Mouse (Mus musculus): ENCODE measurements at regions not wholly inside any gene's neighbourhood (a gene's known extent, or its start where the extent isn't known, plus 50 kb on each side); places are given as distances from the start of the nearest gene placed in this dataset.
"Not testable (repeated sequence)": the region's sequence is repeated elsewhere in the genome, so short reads cannot be mapped to it uniquely, and the experiment has no call there.

DNA sequence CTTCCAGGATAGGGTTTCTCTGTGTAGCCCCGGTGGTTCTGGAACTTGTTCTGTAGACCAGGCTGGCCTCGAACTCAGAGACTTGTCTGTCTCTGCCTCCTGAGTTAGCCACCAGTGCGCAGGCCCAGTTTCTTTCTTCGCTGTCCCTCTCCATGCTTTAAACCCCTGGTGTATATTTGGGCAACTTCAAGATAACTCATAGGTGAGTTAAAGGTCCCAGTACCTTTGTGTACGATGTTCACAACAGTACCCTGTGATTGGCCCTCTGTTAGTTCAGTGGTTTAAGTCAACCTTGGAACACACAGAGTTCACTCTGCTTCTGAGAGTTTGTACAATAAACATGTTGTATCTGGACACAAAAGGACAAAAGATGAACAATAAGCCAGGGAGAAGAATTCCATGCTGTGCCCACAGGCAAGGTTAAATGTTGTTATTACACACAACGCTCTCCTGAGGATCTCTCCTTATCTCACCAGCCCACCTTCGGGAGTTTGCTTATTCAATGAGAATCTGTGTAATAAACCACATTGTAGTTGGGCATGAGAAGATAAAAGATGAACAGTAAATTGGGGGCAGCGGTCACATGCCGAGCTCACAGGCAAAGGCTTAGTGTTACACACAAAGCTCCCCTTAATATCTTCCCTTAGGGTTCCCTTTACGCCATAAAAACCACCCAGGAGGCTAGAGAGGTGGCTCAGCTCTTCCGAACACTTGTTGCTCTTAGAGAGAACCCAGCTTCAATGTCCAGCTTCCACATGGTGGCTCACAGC is 78.6 kb upstream of the Cpsf6 start:
- intact Hi-C loops (cut with DNase I) = no loop called here
- DNase-seq (ENCODE audit: low spot score in 2 of 2) = no peak

DNA sequence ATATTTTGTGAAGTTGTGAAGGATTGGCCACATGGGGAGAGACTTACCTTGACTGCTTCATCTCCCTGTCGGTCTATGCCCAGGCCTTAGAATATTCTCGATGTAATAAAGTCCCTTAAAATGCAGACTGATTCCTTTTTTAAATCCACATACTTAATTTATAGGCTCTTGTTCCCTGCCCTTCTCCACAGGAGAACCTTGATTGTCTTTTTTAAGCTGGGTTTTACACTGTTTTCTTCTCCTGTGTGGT is 77.8 kb upstream of the Cpsf6 start:
- intact Hi-C loops (cut with DNase I) = no loop called here
- DNase-seq (ENCODE audit: low spot score in 2 of 2) = no peak

DNA sequence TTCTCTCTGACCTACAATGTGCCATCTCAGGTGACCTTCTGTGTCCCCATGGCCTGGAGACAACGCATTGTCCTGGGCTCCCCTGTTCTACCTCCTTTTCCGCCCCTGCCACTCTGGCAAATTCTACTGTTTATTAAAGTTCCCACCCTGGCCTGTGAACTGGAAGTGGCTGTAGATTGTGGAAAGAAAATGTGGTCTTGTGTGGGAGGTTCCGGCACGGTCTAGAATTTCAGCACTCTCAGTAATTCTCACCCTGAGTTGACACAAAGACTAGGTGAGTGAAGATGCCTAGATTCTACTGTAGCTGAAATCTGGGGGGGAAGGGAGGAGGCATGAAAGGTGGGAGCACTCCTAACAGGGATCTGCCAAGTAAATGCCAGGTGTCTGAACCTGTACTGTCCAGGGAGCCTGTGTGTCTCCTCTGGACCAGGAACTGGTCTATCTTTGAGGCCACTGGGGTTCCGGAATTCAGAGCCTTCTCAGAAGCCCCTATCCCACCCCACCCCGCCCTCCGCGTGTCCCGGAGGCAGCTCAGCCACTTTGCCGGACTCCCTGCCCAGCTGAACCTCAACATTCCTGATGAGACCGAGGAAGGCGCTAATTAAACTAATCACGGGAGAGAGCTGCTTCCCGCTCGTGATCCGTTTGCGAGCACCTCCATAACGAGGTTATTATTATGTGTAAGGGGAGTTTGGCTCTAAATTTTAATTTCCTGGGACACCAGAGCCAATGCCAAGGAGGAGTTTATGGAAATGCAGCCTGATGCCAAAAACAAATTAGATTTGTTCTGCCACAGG is 77.3 kb upstream of the Cpsf6 start:
- intact Hi-C loops (cut with DNase I) = no loop called here
- no peak for DNase-seq (ENCODE audit: low spot score in 2 of 2)

DNA sequence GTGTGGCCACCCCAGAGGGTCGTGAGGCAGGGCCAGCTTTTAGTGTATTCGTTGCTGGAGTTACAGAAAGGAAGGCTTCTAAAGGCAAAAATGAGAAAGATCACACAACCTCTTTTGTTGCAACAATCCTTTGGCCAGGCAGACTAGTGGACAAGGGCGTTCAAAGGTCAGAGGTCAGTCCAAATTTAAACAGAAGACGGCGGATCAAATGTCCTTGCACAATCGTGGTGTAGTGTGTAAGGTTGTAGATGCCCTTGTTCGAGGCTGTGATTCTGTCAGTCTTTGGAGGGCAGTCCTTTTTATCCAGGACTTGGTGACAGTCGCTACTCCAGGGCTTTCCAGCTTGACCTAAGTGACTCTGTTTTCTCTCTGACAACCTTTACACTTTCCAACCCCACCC is 76.6 kb upstream of the Cpsf6 start:
- no peak for DNase-seq (ENCODE audit: low spot score in 2 of 2)
- intact Hi-C loops (cut with DNase I) = no loop called here

DNA sequence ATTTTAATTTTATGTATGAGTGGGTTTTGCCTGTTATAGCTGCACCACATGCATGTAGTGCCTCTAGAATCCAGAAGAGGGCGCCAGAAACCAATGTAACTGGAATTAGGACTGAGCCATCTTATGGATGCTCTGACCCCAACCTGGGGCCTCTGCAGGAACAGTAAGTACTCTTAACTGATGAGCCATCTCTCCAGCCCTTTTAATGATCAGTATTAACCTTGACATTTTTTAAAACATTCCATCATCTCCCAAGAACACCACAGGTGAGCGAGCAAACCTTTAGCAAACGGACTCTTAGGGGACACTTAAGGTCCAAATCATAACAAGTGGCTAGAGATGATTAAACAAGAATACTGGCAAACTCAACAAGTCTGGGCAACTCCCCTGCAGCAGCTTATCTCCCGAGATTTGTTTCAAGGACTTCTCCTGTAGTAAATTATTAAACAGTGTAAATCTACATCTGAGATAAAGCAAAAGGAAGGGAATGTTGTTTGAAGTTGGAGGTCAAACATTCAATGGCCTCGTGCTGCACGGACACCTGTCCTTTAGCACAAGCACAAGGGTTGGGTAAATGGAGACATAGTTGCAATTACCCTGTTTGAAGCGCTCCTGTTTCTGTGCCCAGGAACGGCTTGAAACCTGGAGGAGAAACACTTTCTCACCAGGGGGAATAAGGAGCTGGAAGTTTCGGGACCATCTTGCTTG is 75.9 kb upstream of the Cpsf6 start:
- intact Hi-C loops (cut with DNase I) = loop anchor here (1.0 kb wide), 1 partner anchor 222 kb away; no protein-coding TSS in a partner anchor
- peak; percentile 26 to 50 for DNase-seq (ENCODE audit: low spot score in 2 of 2)

DNA sequence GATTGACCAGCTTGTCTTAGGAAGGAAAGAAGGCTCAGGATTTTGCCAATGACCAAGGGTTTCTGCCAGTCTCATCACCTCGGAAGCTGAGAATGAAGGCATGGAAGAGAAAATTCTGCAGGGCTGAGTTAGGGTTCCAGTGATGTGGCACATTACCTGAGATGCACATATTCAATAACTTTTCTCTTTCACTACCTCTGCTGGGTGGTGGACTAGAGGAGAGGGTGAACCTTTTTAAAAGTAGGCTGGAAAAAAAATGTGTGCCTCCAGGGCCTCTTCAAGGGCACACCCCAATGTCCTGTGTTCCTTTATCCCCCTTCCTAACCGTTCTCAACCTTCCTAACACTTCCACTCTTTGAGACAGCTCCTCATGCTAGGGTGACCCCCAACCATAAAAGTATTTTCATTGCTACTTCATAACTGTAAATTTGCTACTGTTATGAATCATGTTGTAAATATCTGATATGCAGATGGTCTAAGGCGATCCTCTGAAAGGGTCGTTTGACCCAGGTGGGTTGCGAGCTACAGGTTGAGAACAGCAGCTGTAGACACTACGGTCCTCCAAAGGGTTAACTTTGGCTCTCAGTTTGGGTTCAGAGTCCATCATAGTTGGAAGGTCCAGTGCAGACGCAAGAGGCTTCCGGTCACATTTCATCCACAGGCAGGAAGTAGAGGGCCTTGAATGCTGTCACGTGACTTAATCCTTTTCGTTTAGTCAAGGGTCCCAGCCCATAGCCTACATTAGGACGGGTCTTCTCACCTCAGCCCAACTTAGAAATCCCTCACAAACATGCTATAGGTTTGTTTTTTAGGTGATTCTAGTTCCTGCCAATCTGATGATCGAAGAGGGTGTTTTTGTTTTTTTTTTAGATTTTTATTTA is 75.1 kb upstream of the Cpsf6 start:
- intact Hi-C loops (cut with DNase I) = loop anchor here (1.0 kb wide), 1 partner anchor 222 kb away; no protein-coding TSS in a partner anchor
- DNase-seq (ENCODE audit: low spot score in 2 of 2) = no peak

DNA sequence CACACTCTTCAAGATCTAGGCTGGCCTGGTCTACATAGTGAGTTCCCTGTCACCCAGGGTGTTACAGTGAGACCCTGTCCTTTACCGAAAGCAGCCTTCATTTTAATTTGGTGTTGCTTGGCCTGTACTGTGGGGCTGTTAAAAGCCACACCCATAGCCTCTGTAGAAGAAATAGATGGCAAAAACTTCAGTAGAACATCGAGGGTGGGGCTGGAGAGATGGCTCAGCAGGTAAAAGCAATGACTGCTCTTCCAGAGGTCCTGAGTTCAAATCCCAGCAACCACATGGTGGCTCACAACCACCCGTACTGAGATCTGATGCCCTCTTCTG is 74.3 kb upstream of the Cpsf6 start:
- intact Hi-C loops (cut with DNase I) = no loop called here
- no peak for DNase-seq (ENCODE audit: low spot score in 2 of 2)

DNA sequence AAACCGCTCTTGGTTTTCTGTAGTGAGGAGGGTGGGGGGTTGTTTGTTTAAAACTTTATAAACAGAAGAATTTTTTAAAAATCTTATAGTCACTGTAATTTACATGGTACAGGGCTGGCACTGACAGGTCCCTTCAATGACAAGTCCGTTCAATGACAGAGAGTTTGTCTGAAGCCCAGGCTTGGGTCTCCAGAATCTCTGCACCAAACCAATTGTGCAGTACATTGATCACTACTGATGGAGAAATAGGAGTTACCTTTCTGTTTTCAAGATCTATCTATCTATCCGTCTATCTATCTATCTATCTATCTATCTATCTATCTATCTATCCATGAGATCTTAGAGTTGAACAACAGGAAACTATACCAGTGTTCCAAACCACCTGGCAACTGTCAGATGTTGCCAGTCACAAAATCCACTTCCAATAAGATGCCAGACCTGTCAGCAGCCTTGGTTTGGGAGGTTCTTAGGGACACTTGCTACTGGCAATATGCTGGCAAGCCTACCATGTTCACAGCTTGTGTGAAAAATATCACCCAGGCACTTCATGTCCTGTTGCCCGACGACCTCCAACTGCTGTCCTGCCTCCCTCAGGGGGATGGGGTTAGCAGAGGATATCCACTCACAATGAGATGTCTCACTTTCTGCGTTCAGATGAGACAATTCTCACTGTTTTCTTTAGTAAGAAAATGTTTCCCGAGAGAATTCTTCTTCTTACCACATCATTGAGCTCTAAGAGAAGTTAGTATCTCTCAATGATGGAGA is 73.8 kb upstream of the Cpsf6 start:
- no peak for DNase-seq (ENCODE audit: low spot score in 2 of 2)
- intact Hi-C loops (cut with DNase I) = no loop called here

DNA sequence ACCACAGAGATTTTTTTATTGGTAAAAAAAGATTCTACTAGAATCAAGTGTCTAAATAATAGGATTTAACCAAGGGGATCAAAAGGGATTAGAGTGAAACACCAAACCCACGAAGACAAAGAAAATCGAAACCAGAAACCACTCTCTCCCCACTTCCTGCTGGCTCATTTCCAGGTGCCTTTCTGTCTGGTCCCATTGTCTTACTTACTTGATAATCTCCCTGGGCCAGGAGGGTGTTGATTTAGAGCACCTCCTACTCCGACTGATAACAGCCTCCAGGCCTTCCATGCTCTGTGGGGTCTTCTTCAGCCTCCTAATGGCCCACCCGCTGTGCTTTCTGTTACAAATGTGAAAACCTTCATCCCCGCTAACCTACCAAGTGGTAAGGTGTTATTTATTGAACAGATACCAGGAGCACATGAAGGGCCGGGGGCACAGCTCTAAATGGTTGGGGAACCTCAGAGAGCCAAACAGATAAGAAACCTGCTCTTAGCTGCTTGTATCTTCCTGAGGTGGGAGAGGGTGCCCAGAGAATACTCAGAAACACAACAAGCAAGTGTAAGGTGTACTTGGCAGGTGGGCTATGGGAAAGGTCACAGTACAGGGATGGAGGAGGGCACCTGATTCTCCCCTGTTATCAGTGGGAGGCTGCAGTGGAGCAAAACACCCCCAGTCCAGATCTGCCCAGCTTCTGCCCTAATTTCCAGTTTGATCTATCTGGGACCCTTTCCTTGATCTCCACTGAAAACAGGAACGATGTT is 72.6 kb upstream of the Cpsf6 start:
- intact Hi-C loops (cut with DNase I) = no loop called here

DNA sequence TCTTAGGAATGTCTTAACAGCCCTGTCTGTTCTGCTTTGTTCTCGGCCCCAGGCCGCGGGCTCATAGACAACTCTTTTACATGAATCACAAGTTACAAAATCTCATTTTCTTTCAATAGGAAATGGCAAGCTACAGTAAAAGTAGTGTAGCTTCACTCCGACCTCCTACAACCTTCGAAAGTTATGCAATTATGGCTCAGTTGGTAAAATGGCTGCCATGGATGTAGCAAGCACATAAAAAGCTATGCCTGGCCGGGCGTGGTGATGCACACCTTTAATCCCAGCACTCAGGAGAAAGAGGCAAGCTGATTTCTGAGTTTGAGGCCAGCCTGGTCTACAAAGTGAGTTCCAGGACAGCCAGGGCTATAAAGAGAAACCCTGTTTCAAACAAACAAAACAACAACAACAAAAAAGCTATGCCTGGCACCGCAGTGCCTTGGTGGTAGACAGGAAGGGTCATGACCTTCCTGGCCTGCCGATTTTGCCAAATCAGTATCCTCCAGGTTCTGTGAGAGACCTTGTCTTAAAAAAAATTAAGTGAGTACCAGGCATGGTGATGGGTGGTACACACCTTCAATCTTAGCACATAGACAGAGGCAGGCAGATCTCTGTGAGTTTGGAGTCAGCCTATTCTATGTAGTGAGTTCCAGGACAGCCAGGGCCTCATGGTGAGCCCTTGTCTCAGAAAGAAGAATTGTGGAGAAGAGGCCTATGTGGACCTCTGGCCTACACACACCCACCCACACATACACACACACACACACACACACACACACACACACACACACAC is 71.8 kb upstream of the Cpsf6 start:
- no peak for DNase-seq (ENCODE audit: low spot score in 2 of 2)
- intact Hi-C loops (cut with DNase I) = no loop called here

More for the DNA sequence above, 72.6 kb upstream of the Cpsf6 start:
- peak in 1 of 2 experiments; percentile 11 for DNase-seq (ENCODE audit: low spot score in 2 of 2)

DNA sequence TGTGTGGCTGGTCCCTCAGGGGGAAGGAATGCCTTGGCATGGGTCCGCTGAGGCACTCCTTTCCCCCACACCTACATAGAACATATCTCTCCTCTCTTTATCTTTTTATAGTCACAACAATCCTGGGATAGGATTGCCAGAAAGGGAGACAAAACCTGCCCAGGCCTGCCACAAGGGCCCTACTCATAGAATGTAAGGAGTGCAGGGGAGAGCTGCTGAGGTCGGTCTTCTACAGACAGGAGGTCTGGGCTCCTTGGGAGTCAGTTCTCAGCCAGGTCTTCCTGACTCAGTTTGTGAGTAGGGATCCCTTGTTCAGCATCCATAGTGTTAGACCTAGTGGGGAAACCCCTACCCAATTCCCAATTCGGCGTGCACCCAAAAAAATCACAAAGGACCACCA is 70.8 kb upstream of the Cpsf6 start:
- DNase-seq (ENCODE audit: low spot score in 2 of 2) = no peak
- intact Hi-C loops (cut with DNase I) = no loop called here

DNA sequence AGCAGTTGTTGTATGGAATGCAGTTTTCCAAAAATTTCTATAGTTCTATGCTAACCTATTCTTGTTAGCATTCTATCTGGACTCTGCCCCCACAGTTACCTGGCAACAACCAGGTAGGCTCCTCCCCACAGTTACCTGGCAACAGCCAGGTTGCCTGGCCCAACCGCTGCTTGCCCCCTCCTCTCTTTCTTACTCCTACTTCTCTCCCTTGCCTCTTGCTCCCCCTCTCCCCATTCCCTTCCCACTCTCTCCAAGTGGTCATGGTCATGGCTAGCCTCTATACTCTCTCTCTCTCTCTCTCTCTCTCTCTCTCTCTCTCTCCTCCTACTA is 70.4 kb upstream of the Cpsf6 start:
- intact Hi-C loops (cut with DNase I) = no loop called here
- no peak for DNase-seq (ENCODE audit: low spot score in 2 of 2)

DNA sequence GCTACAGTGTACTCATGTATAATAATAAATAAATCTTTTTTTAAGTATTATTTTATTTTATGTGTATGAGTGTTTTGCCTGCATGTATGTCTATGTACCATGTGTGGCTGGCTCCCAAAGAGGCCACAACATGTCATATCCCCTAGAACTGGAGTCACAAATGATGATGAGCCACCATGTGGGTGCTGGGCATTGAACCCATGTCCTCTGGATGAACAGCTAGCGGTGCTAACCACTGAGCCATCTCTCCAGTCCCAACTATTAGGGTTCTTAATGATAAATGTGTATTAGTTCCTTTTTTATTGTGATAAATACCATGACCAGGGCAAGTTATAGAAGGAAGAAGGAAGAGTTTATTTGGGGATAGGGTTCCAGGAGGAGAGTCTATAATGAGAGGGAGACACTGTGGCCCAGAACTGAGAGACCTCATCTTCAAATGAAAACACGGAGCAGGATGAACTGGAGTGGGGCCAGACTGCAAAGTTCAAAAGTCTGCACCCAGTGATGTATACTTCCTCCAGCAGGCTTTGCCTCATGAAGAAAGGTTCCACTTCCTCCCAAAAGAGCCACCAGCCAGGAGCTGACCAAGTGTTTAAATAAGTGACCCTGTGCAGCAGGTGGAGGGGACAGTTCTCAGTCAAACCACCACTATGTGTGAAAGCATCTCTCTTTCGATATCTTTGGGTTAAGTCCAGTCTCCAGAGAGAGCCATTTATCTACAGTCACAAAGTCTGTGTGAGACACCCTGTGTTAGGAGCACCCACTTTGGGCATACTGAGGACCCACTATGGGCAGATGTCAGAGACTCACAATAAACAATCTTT is 69.8 kb upstream of the Cpsf6 start:
- no peak for DNase-seq (ENCODE audit: low spot score in 2 of 2)
- intact Hi-C loops (cut with DNase I) = no loop called here

DNA sequence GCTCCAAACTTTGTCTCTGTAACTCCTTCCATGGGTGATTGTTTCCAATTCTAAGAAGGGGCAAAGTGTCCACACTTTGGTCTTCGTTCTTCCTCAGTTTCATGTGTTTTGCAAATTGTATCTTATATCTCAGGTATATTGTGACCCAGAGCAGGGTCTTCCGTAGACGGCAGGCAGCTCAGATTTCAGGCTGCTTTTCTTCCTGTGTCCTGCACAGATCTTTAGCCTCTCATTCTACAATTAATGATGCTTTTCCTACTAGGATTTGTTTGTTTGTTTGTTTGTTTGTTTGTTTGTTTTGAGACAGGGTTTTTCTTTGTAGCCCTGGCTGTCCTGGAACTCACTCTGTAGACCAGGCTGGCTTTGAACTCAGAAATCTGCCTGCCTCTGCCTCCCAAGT is 69.0 kb upstream of the Cpsf6 start:
- DNase-seq (ENCODE audit: low spot score in 2 of 2); intact Hi-C loops (cut with DNase I): not testable (repeated sequence)

DNA sequence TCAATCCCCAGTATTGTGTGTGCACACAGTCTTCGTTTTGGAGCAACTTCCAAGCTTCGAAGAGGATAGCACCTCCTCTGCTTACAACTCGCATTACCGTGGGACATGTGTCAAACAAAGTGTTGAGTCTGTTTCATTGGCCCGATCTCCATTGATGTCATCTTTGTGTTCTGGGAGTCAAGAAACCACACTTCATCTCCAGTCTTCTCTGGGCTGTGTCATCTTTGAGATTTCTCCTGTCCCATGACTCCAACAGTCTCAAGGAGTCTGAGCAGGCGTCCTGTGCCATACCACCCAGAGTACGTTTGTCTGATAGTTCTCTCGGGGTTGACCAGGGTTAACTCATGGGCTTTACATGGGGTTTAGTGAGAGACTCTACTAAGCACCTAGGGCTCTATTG is 67.8 kb upstream of the Cpsf6 start:
- intact Hi-C loops (cut with DNase I) = no loop called here
- DNase-seq (ENCODE audit: low spot score in 2 of 2) = no peak

DNA sequence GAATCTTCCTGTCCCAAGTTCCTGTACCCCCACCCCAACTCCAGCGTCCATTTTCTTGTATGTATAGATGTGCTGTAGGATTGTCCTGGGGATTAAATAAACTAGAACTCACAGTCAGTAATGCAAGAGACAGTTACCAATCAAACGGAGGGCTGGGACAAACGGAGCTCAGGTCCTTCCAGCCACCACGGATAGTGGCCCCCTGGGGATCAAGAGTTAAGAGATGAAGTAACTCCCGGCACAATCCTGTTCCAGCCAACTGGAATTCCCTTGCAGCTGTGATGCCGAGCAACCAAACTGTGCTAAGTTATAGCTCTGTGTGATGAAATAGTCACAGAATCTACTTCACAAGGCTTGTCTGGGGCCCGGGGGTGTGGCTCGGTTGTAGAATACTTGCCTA is 67.4 kb upstream of the Cpsf6 start:
- intact Hi-C loops (cut with DNase I) = no loop called here
- no peak for DNase-seq (ENCODE audit: low spot score in 2 of 2)

DNA sequence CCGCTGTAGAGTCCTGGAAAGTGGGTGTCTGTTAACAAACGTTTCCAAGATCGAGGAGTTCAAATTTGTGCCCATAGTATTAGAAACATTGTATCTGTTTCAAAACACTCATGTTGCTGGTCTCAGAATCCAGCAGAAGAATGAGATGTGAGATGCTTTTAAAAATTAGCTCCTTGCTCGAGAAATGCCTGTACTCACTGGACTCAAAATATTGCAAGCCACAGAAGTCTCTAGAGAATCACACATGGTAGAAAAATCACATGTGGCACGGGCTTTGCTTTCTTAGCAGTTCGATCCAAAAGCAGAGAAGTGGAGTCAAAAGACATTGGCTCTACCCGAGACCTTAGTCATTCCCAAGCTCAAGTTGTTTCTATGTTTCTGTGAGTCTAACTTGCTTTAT is 67.0 kb upstream of the Cpsf6 start:
- intact Hi-C loops (cut with DNase I) = no loop called here
- DNase-seq (ENCODE audit: low spot score in 2 of 2) = no peak
